21 mouse cellular contexts compared by ENCODE assay signal in genomic region chr3:113905162-113905561, GRCm38 (mm10).
DNase-seq lines count a peak whose midpoint lies in the region; ATAC-seq lines count a peak whose summit lies in the region.
"Had no signal": no experiment of that assay in that cellular context is flagged by ENCODE, and none has a peak within 500 bp of the region (broad histone marks: within the 10 kb centered on the region; RNA-seq: fewer than 3 reads in every experiment).

No protein-coding gene starts in this region.

- DNase-seq in midbrain, embryonic 11.5 days (ENCODE audit: low spot score, missing footprints) = no peak
- DNase-seq in midbrain, embryonic 10.5 days (ENCODE audit: low spot score) = no peak
- DNase-seq in midbrain, embryonic 14.5 days = no peak
- DNase-seq: adrenal gland, adult 2 months; adrenal gland, adult 8-10 months; adrenal gland, postnatal 10 days; adrenal gland, postnatal 14 days; adrenal gland, postnatal 25 days; adrenal gland, postnatal 36 days; B cell, adult 2 months; cerebellum, adult 11 months; cerebellum, adult 11-12 months; cerebellum, adult 18-20 months had no signal

- no peaks in the 10 kb centered on the region for H3K36me3 ChIP-seq in midbrain, embryonic 11.5 days (ENCODE audit: control insufficient read depth, insufficient read depth, low read length)
- no peaks in the 10 kb centered on the region for H3K36me3 ChIP-seq in midbrain, embryonic 16.5 days (ENCODE audit: control insufficient read depth, insufficient read depth, low read length)
- no peaks in the 10 kb centered on the region for H3K36me3 ChIP-seq in midbrain, embryonic 12.5 days
- no peaks in the 10 kb centered on the region for H3K36me3 ChIP-seq in midbrain, embryonic 10.5 days
- no peaks in the 10 kb centered on the region for H3K36me3 ChIP-seq in midbrain, embryonic 14.5 days (ENCODE audit: control insufficient read depth, insufficient read depth, low read length)
- no peaks in the 10 kb centered on the region for H3K36me3 ChIP-seq in midbrain, embryonic 15.5 days (replicated peaks)
- H3K36me3 ChIP-seq: G1E had no signal

- ATAC-seq in midbrain, embryonic 11.5 days (ENCODE audit: low FRiP score) = peak; percentile 71
- ATAC-seq in midbrain, embryonic 16.5 days = no peak
- ATAC-seq in midbrain, embryonic 12.5 days (ENCODE audit: low FRiP score, low read depth) = peak; percentile 58; the same call in 1 of the 2 replicates
- ATAC-seq in midbrain, embryonic 14.5 days (ENCODE audit: low FRiP score, low TSS enrichment) = peak; percentile 21; the same call in 1 of the 2 replicates
- no peak for ATAC-seq in midbrain, embryonic 15.5 days (replicated peaks)
- ATAC-seq: activated CD4-positive, CD25-positive, alpha-beta regulatory T cell, adult 4 months; CD4-positive, CD25-positive, alpha-beta regulatory T cell, adult 4 months; Patski had no signal

- no peak overlapping the region for H3K4me3 ChIP-seq in midbrain, embryonic 11.5 days (ENCODE audit: low read depth, low read length)
- no peak overlapping the region for H3K4me3 ChIP-seq in midbrain, embryonic 16.5 days (ENCODE audit: low read depth, low read length)
- H3K4me3 ChIP-seq in midbrain, embryonic 12.5 days = no peak overlapping the region
- no peak overlapping the region for H3K4me3 ChIP-seq in midbrain, embryonic 10.5 days
- no peak overlapping the region for H3K4me3 ChIP-seq in midbrain, embryonic 14.5 days (replicated peaks; ENCODE audit: low read depth, low read length)
- no peak overlapping the region for H3K4me3 ChIP-seq in midbrain, embryonic 15.5 days

- H3K27me3 ChIP-seq in midbrain, embryonic 11.5 days (ENCODE audit: control insufficient read depth, insufficient read depth, low read length) = no peaks in the 10 kb centered on the region
- H3K27me3 ChIP-seq in midbrain, embryonic 16.5 days (ENCODE audit: control insufficient read depth, insufficient read depth, low read depth, low read length) = no peaks in the 10 kb centered on the region
- H3K27me3 ChIP-seq in midbrain, embryonic 12.5 days = no peaks in the 10 kb centered on the region
- H3K27me3 ChIP-seq in midbrain, embryonic 10.5 days (ENCODE audit: low read depth, poor library complexity, severe bottlenecking) = no peaks in the 10 kb centered on the region
- H3K27me3 ChIP-seq in midbrain, embryonic 14.5 days (ENCODE audit: control insufficient read depth, insufficient read depth, low read length) = no peaks in the 10 kb centered on the region
- H3K27me3 ChIP-seq in midbrain, embryonic 15.5 days (replicated peaks) = no peaks in the 10 kb centered on the region
- H3K27me3 ChIP-seq: CH12.LX, Patski had no signal

- no peak overlapping the region for H3K9ac ChIP-seq in midbrain, embryonic 11.5 days (ENCODE audit: low read length)
- no peak overlapping the region for H3K9ac ChIP-seq in midbrain, embryonic 16.5 days (ENCODE audit: low read depth, low read length)
- H3K9ac ChIP-seq in midbrain, embryonic 12.5 days (replicated peaks) = no peak overlapping the region
- H3K9ac ChIP-seq in midbrain, embryonic 14.5 days (replicated peaks; ENCODE audit: low read length) = no peak overlapping the region
- no peak overlapping the region for H3K9ac ChIP-seq in midbrain, embryonic 15.5 days

- H3K4me1 ChIP-seq in midbrain, embryonic 11.5 days (ENCODE audit: control insufficient read depth, insufficient read depth, low read length) = no peaks in the 10 kb centered on the region
- H3K4me1 ChIP-seq in midbrain, embryonic 16.5 days (ENCODE audit: control insufficient read depth, insufficient read depth, low read length) = 0 out of 2 replicates have a peak, but pooled peaks cover 2% of the 10 kb centered on the region
- H3K4me1 ChIP-seq in midbrain, embryonic 12.5 days = peaks cover 2% of the 10 kb centered on the region; the same call in 1 of the 2 replicates
- H3K4me1 ChIP-seq in midbrain, embryonic 10.5 days = peaks cover 22% of the 10 kb centered on the region
- H3K4me1 ChIP-seq in midbrain, embryonic 14.5 days (ENCODE audit: control insufficient read depth, insufficient read depth, low read length) = no peaks in the 10 kb centered on the region
- H3K4me1 ChIP-seq in midbrain, embryonic 15.5 days = no peaks in the 10 kb centered on the region

- H3K9me3 ChIP-seq in midbrain, embryonic 11.5 days (ENCODE audit: control insufficient read depth, low read length) = no peaks in the 10 kb centered on the region
- H3K9me3 ChIP-seq in midbrain, embryonic 16.5 days (replicated peaks; ENCODE audit: control insufficient read depth, low read length, poor library complexity, severe bottlenecking) = no peaks in the 10 kb centered on the region
- no peaks in the 10 kb centered on the region for H3K9me3 ChIP-seq in midbrain, embryonic 12.5 days
- H3K9me3 ChIP-seq in midbrain, embryonic 10.5 days (replicated peaks) = no peaks in the 10 kb centered on the region
- no peaks in the 10 kb centered on the region for H3K9me3 ChIP-seq in midbrain, embryonic 14.5 days (ENCODE audit: control insufficient read depth, low read length)
- H3K9me3 ChIP-seq in midbrain, embryonic 15.5 days = no peaks in the 10 kb centered on the region

- WGBS in midbrain, embryonic 11.5 days = 28% methylated on average over 1 of the region's 1 CpGs
- 27% methylated on average over 1 of the region's 1 CpGs for WGBS in midbrain, embryonic 16.5 days
- 12% methylated on average over 1 of the region's 1 CpGs for WGBS in midbrain, embryonic 12.5 days
- WGBS in midbrain, embryonic 10.5 days = 51% methylated on average over 1 of the region's 1 CpGs
- 17% methylated on average over 1 of the region's 1 CpGs for WGBS in midbrain, embryonic 14.5 days
- 36% methylated on average over 1 of the region's 1 CpGs for WGBS in midbrain, embryonic 15.5 days

- no peak overlapping the region for H3K4me2 ChIP-seq in midbrain, embryonic 11.5 days
- H3K4me2 ChIP-seq in midbrain, embryonic 16.5 days (ENCODE audit: low read length) = no peak overlapping the region
- no peak overlapping the region for H3K4me2 ChIP-seq in midbrain, embryonic 12.5 days (replicated peaks)
- no peak overlapping the region for H3K4me2 ChIP-seq in midbrain, embryonic 14.5 days (ENCODE audit: low read length)
- H3K4me2 ChIP-seq in midbrain, embryonic 15.5 days = no peak overlapping the region

- H3K27ac ChIP-seq in midbrain, embryonic 11.5 days (ENCODE audit: low read depth, low read length) = no peak overlapping the region
- H3K27ac ChIP-seq in midbrain, embryonic 16.5 days (ENCODE audit: low read length) = no peak overlapping the region
- H3K27ac ChIP-seq in midbrain, embryonic 12.5 days (replicated peaks) = no peak overlapping the region
- no peak overlapping the region for H3K27ac ChIP-seq in midbrain, embryonic 10.5 days (replicated peaks)
- no peak overlapping the region for H3K27ac ChIP-seq in midbrain, embryonic 14.5 days (replicated peaks; ENCODE audit: low read depth, low read length)
- H3K27ac ChIP-seq in midbrain, embryonic 15.5 days = no peak overlapping the region

Comparison
In these comparisons a context has a peak if more than half of its experiments do, and no peak if none do; other contexts are left out.
1. ATAC-seq: peak in midbrain, embryonic 11.5 days (single experiment), midbrain, embryonic 12.5 days (single experiment) and midbrain, embryonic 14.5 days (single experiment); none in midbrain, embryonic 16.5 days (single experiment) and midbrain, embryonic 15.5 days (single experiment).